Mouse (Mus musculus) thymus, adult 2 months (tissue): ENCODE data around the gene Il1rap.

ENCODE experiments used
- CTCF ChIP-seq: fragments of 200-500 bp; IDR thresholded peaks from 2 replicates; pipeline ENCODE4 v1.5.1; 2012; ENCODE audit warnings: mild to moderate bottlenecking, control low read depth, low read length, moderate library complexity, borderline replicate concordance; ENCODE audit not compliant: control insufficient read depth, poor library complexity, insufficient read depth; ENCODE audit errors: extremely low read depth
- POLR2A ChIP-seq: fragments of 200-500 bp; IDR thresholded peaks from 2 replicates; pipeline ENCODE4 v1.6.1; 2012; ENCODE audit warnings: mild to moderate bottlenecking, low read length, control low read depth, moderate library complexity; ENCODE audit not compliant: control insufficient read depth, poor library complexity, insufficient read depth; ENCODE audit errors: extremely low read depth

DNA sequence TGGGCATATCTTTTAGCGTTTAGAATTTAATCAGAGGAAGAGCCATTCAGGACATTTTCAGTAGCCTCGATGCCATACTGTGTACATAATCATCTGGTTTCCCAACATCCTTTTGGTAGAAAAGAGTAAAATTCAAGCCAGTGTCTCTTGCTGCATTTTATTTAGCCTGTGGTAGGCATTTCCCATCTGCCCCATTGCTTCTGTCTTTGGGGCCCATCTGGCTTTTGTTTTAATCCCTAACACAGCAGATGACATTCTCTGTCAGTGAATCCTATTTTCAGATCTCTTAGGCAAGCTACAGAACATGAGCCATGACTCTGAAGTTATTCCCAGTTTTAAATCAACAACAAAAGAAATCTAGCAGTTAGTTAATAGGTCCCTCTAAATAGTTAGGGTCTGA lies 32.3 kb upstream of the Il1rap start:
- TF ChIP-seq CTCF (no peak), POLR2A (no peak)
